Mouse (Mus musculus) thymus, postnatal 36 days (tissue): Measurements from ENCODE around the gene Crispld2.

Experiments used
- DNase-seq, 2 experiments: peaks; one replicate each; pipeline ENCODE4 v3.0.0; 2022; ENCODE audit warnings: mixed read lengths in 2 of 2

Crispld2 gene

GRCm38 (mm10) chr8:120037199-120037598 is 45.0 kb downstream of the Crispld2 start:
- no peak for DNase-seq

GRCm38 (mm10) chr8:120037611-120038010 is 45.4 kb downstream of the Crispld2 start:
- no peak for DNase-seq

GRCm38 (mm10) chr8:120038741-120039140 is 46.5 kb downstream of the Crispld2 start:
- no peak for DNase-seq

- no peak for DNase-seq
Measured at GRCm38 (mm10) chr8:120039313-120039919, 47.2 kb downstream of the Crispld2 start.

- peak; percentile 22 to 45 for DNase-seq
Measured at GRCm38 (mm10) chr8:120040861-120041260, 48.6 kb downstream of the Crispld2 start.

- no peak for DNase-seq
Measured at GRCm38 (mm10) chr8:120042542-120043312, 50.5 kb downstream of the Crispld2 start.

GRCm38 (mm10) chr8:120044907-120045306 is 52.7 kb downstream of the Crispld2 start:
- no peak for DNase-seq

- DNase-seq = no peak
Measured at GRCm38 (mm10) chr8:120045471-120045870, 53.2 kb downstream of the Crispld2 start.

GRCm38 (mm10) chr8:120046258-120047020 is 54.2 kb downstream of the Crispld2 start:
- no peak for DNase-seq

GRCm38 (mm10) chr8:120049949-120050348 is 57.7 kb downstream of the Crispld2 start:
- peak; percentile 66 to 77 for DNase-seq

GRCm38 (mm10) chr8:120050376-120050775 is 58.1 kb downstream of the Crispld2 start:
- no peak for DNase-seq

- DNase-seq = peak; percentile 51 to 63
Measured at GRCm38 (mm10) chr8:120051006-120051405, 58.8 kb downstream of the Crispld2 start.

GRCm38 (mm10) chr8:120051908-120052307 is 59.7 kb downstream of the Crispld2 start:
- no peak for DNase-seq

- DNase-seq = no peak
Measured at GRCm38 (mm10) chr8:120052318-120052717, 60.1 kb downstream of the Crispld2 start.

- DNase-seq = no peak
Measured at GRCm38 (mm10) chr8:120054833-120055232, 62.6 kb downstream of the Crispld2 start.

- DNase-seq = no peak
Measured at GRCm38 (mm10) chr8:120057078-120057477, 64.8 kb downstream of the Crispld2 start.

- no peak for DNase-seq
Measured at GRCm38 (mm10) chr8:120062742-120063141, 70.5 kb downstream of the Crispld2 start.

- DNase-seq = peak; percentile 58 to 69
Measured at GRCm38 (mm10) chr8:120063326-120063725, 71.1 kb downstream of the Crispld2 start.

GRCm38 (mm10) chr8:120065611-120066010 is 73.4 kb downstream of the Crispld2 start:
- no peak for DNase-seq

- no peak for DNase-seq
Measured at GRCm38 (mm10) chr8:120066226-120066625, 74.0 kb downstream of the Crispld2 start.

GRCm38 (mm10) chr8:120067936-120068668 is 75.9 kb downstream of the Crispld2 start:
- DNase-seq = peak; percentile 47 to 65

- DNase-seq = peak; percentile 69 to 79
Measured at GRCm38 (mm10) chr8:120071684-120072083, 79.4 kb downstream of the Crispld2 start.

GRCm38 (mm10) chr8:120072259-120072658 is 80.0 kb downstream of the Crispld2 start:
- DNase-seq = no peak
